Mouse (Mus musculus) frontal cortex, postnatal 14 days (tissue): Measurements from ENCODE around the gene Ppm1d.

Experiments used
- DNase-seq, 2 experiments: peaks; one replicate each; pipeline ENCODE4 v3.0.0; 2022; ENCODE audit warnings: low spot score in 2 of 2

Ppm1d gene

DNA sequence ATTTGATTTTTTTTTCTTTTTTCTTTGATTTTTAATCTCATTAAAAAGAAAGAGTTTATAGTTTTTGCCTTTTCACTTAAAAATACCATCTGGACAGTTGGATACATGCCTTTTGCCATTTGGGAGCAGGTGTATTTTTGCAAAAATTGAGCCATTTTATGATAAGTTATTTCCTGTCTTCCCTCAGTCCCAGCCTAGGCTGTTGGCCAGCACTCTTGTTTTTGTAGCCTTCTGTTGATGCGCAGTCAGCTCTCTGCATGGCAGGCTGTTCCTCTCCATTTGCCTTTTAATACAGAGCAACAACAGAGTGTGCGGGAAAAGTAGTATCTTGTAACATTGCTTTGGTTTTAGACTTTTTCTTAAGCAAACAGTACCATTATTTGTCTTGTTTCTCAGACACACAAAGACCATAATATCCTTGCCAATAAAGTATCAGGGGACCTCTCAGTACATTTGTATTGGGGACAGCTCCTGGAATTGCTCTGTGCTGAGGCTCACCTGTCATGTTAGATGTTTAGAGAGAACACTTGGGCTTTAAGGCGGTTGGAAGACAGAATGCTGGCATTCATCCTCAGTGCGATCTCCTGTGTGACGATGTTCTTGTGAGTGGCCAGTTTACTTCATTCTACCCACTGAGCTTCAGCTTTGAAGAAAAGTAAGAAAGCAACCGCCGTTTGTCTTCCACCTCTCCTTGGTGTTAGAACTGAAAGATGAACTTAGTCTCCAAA, 18.3 kb downstream of the Ppm1d start:
- no peak for DNase-seq

DNA sequence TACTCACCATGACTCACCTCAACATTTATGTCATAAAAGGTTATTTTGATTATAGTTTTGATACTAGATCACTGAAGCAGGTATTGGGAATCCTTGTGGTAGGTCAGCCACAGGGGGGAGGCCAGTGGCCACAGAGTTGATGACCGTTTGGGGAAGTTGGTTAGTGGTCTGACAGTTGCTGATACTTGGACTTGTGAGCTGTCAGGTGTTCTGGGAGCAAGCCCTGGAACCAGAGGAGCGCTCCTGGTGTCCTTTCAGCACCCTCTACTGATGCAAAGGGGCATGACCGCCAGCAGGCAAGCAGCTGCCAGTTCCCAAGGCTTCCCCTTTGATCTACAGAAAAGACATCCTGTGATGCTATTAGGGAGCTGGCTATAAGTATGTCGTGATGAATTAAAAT, 23.7 kb downstream of the Ppm1d start:
- DNase-seq = no peak

DNA sequence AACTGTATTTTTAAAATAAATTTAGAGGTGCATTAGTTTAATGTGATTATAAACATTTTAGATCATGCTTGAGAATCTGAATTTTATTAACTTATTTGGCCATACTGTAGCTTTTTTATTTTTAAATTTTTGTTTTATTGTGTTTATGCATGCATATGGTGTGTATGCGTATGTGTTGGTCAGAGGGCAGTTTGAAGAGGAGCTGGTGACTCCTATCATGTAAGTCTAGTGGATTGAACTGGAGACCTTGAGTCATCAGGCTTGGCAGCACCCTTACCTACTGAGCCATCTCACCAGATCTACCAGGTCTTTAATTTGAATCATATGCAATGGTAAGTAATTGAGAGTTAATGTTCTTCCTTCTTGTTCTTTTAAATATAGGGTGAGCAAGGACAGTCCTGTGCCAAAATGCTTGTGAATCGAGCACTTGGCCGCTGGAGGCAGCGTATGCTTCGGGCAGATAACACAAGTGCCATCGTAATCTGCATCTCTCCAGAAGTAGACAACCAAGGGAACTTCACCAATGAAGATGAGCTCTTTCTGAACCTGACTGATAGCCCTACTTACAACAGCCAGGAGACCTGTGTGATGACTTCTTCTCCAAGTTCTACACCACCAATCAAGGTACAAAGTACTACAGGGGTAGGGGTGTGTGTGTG, 28.3 kb downstream of the Ppm1d start:
- no peak for DNase-seq

DNA sequence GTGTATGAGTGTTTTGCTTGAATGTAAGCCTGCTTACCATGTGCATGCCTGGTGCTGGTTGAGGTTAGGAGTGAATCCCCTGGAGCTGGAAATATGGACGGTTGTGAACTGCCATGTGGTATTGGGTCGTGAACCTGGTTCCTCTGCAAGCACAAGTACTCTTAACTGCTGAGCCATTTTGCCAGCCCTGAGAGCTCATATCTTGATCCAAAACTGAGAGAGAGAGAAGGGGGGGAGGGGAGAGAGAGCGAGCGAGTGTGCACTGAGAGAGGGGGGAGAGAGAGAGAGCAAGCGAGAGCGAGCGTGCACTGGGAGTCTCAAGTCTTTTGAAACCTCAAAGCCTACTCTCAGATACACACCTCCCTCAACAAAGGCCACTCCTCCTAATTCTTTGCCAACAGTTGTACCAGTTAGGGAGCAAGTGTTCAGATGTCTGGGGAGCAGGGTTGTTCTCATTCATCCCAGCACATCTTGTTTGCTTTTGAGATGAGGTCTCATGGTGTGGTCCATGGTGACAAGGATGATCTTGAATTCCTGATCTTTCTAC, 29.1 kb downstream of the Ppm1d start:
- no peak for DNase-seq

DNA sequence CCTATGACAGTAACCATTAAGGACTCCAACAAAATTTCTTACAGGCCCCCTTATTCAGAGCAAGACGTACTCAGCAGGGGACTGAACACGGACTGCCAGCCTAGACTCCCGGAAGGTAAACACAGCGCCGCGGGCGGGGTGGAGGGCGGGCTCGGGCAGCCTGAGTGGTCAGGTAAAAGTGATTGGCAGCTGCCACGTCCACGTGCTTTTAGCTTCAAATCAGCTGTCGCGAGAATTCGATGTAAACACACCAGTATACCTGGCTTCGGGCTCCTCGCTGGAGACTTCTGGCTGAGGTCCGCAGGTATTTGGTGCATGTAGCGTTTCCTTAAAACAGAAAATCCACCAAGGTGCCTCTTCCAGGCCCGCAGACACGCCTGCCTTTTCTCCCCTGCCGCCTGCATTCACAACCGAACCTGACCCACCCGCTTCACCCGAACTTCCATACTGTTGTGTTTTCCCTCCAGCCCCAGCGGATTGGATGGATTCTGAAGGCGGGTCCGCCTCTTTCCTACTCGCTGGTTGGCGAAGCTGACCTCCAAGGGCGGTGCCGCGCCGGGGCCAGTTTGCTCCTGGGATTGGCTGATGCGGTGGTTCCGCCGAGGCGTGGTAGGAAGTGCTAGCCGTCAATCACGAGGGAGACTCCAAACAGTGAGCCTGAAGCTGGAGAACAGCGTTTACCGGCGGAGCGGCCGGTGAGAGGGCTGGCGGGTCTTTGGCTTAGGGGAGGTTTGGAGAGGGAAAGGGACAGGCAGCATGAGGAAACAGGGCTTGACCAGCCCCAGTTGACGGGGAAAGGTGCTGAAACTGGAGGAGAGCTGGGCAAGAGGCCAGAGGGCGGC, 41.7 kb downstream of the Ppm1d start, which contains the start of gene Bcas3:
Bcas3 (plus strand) TSS at position 629 of the 842 bp plus-strand sequence.
- peak; percentile 99 for DNase-seq

DNA sequence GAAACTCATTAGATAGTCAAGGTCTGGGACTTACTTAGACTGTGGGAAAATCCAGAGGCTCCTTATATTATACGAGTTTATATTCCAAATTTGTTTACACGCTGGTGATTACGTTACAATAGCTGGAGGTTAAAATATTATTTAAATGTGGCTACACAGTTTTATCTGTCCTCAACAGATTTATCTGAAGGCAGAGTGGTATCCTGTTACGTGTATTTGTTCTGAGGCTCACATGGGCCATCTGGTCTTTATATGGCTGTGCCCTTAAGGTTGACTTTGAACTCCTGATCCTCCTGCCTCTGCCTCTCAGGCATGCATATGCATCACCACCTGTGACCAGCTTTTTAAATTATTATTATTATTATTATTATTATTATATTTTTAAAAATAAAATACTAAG, 42.8 kb downstream of the Ppm1d start:
- DNase-seq = no peak

DNA sequence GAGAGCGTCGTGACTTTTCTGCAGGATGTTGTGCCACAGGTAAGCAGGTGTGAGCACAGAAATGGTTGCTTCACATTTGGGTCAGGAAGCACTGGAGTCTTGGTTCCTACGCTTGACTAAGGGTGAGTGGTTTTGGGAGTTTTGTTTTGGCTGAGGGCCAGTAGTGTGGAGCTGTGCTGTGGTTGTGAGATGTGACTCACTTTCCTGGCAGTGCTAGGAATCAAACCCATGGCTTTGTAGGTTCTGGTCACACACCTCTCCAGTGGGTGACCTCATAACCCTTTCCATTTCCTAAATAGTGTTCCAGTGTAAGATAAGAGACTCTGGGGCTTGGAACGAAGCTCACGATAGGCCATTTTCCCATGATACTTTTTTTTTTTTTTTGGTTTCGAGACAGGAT, 48.6 kb downstream of the Ppm1d start:
- DNase-seq = no peak

DNA sequence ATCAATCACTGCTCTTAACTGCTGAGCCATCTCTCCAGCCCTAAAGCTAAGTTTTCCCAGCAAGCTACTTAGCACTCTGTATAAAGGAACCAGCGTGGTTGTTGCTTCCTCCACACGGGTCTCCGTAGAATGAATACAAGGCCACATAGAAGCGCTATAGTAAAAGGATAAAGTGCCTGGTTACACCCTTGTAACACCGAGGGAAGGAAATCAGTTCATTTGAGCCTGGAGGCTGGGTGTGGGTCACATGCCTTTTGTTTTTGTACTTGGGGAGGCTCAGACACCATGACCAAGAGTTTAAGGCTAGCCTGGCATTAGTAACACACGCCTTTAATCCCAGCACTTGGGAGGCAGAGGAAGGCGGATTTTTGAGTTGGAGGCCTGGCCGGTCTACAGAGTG, 50.6 kb downstream of the Ppm1d start:
- no peak for DNase-seq

DNA sequence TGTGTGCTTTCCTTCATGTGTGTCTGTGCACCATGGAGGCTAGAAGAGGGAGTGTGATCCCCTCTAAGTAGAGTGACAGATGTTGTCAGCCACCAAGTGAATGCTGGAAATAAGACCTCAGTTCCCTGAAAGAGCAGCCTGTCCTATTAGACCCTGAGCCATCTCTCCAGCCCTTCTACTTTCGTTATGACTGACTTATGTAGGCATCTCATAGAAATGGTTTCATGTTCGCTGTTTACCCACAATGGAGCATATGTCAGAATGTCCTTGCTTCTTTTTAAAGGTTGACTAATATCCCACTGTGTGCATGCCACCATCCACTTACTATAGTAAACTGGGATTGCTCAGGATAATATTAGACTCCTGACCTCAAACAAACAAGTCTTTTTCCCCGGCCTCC, 55.1 kb downstream of the Ppm1d start:
- DNase-seq = no peak

DNA sequence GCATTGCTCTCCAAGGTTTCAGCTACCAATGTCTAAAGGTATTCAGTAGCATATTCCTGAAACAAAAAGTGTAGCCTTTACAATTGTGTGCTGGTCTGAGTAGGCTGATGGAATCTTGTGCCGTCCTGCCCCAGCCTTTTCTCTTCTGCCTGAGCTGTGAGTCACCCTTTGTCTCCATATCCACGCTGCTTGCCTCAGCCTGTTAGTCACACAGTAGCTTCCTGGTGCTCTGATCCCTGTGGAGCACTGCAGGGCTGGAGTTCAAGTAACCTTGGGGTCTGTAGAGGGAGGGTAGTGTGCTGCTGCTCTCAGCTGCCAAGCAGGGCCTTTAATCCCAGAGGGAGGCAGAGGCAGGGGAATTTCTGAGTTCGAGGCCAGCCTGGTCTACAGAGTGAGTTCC, 56.8 kb downstream of the Ppm1d start:
- no peak for DNase-seq

DNA sequence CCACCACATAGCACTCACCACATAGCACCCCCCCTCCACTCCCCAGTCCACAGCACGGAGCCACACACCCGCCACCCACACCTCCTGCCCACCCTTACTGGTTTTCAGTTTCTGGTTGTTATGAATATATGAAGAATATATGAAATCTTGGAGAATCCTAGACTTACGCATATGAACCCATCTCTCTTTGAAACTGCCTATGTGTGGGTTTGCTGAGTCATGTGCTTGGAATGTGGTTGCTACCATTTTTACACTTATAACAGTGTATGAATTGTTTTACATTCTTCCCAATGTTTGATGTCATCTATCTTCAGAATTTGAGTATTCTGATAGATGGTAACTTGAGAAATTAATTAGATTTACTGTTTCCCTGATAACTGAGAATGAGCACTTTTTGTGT, 68.0 kb downstream of the Ppm1d start:
- DNase-seq = no peak

DNA sequence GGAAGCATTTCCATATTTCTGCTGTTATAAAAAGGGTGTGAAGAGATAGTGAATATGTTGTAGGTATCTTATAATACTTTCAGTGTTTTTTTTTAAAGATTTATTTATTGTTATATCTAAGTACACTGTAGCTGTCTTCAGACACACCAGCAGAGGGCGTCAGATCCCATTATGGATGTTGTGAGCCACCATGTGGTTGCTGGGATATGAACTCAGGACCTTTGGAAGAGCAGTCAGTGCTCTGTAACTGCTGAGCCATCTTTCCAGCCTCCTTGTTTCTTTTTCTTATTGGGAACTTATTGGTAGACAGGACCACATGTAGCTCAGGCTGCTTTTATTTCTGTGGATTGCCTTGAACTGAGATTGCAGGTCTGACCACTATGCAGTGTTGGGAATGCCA, 69.0 kb downstream of the Ppm1d start:
- no peak for DNase-seq

DNA sequence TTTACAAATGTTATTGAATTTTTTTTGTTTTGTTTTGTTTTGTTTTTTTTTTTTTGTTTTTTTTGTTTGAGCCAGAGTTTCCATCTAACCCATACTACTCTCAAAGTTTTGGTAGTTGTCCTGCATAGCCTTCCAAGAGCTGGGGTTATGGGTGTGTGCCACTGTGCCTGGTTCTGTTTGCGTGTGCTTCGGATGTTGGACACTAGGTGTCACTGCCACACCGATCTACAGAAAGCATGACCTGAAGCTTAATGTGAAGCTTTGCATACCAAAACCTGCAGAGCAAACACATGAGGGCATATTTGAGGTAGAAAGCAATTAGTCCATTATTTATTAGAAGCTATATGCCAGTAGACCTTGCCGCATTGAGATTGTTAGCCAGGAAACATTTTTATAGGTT, 71.0 kb downstream of the Ppm1d start:
- peak; percentile 39 to 62 for DNase-seq

DNA sequence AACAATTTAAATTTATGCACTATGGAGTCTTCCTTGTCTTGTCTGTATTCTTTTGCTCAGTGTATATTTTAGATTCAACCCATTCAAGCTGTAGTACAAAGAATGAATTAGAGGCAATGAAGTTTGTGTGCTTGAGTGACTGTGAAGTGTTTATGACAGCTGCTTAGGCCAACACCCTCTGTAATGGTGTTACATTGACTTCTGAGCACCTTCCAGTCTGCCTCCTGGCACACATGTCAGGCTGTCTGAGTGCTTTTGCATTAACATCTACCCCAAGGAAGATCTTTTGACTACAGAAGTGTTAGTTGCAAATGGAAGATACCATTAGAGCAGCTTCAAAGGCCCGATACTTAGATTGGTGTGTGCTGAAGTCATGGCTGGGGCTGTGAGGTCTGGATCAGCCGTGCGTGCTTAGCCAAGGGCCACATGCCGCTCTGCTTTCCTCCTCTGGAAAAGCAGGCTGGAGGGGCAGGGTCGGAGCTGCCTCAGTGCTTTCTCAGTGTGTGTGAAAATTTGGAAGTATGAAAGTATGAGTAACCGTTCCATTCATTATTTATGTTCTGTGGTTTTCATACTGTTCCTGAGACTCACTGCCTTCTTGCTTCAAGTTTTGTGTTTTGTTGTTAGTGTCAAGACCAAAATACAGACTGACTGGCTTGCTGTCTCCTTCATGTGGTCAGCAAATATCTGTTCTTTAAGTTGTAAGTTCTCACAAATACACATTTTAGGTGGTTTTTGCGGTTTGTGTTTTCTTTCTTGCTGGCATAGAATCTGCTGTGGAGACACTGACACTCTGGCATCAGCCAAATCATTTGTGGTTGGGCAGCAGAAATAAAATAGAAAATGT, 73.2 kb downstream of the Ppm1d start:
- DNase-seq = no peak

DNA sequence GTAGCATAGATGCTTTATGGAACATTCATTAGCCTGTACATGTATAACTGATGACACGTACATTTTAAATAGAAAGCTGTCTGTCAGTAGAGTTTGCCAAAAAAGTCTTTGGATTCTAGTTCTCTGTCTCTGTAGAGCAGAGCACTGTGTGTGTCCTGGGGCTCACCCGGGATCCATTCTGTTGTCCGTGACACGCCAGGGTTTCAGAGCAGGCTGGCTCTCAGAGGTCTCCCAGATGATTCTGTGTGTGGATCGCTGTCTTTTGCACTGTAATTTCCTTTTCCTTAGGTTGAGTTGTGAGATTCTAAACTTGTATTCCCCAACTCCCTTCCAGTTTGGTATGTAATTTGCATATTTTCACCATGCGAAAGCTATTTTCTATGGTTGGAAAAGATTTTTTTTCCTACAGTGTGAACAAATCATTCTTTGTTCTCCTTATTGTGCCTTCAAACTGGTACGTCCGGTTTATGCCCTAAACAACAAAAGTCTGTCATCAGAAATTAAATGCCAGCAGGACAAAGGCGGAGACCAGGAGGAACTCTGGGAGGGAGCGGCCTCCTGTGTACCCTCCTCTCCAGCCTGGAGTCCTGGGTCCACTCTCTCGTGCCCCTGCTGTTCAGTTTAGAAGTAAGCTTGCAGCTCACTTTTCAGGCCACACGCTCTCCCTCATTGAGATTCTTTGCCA, 81.3 kb downstream of the Ppm1d start:
- DNase-seq = no peak

DNA sequence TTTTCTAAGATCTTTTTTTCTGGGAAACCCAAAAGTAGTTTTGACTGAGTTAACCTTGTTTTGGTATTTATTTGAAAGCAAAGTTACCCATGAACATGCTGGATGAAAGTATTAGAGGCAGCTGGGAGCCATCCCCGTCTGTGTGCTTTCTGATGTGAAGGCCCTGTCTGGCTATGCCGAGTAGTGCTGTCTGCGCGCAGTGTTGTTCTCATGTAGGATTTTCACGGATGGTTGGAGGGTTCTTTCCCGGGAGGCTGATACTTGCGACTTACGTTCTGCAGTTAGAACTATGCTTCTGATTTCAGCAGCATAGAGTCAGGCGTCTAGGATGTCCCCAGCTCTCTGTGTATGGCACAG, 81.8 kb downstream of the Ppm1d start:
- no peak for DNase-seq

DNA sequence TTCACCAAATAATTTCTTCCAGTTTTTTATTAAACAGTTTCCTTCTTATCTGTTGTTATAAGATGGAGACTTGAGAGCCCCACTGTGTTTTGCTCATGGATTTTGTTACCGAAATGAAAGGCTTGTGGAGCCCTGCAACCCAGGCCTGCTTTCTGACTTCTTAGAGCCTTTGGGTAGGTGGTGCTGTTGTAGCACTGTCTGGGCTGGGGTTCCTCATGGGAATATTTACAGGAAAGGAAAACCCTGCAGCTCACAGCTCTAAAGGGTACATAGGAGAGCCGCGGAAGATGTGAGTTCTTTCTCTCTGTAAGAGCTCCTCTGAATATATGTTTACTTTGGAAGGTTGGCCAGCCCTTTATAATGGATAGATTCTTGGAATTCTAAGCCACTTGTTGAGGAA, 82.9 kb downstream of the Ppm1d start:
- DNase-seq = no peak

DNA sequence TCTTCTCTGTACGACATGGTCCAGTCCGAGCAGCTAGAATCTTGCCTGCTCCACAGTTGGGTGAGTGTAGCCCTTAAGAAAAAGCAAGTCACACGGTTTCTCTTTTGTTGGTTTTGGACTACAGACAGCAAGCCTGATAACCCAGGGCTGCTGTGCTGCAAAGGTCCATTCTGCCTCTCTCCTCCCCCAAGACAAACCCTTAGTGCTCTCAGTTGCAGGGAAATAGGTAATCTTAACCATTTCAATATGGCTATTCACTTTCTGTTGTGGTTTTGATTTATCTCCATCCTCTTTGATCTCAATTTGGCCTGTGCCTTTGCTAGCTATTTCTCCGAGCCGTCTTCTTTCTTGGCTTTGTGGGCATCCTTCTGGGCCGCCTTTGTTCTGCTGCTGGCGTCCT, 84.3 kb downstream of the Ppm1d start:
- DNase-seq = no peak
